Mouse (Mus musculus) MN1 (cell line): ENCODE measurements around the gene Mageb2.
"Not testable (repeated sequence)": the region's sequence is repeated elsewhere in the genome, so short reads cannot be mapped to it uniquely, and the experiment has no call there.

Source experiments
- DNase-seq: peaks from one replicate; pipeline ENCODE4 v3.0.0-alpha.2; 2016; ENCODE audit warnings: low spot score

Gene Mageb2

DNA sequence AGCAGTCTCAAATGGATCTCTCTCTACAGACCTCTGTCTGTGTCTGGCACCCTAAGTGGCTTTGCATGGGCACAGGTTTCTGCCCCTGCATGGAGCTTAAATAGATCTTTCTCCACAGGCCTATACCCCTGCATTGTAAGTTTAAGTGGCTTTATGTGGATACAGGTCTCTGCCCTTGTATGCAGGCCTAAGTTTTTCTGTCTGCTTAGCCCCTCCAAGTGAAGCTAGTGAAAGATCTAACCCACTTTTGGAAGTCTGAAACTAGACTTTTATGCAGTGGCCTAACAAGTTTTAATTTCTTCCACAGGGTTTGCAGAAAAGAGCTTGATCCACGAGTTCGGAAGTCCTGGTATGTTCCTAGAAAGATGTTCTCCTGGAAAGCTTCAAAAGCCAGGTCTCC is at the start of gene Mageb2:
Gene Mageb2 (plus strand): TSS at position 301 of the 400 bp plus-strand sequence.
- not testable (repeated sequence) for DNase-seq

DNA sequence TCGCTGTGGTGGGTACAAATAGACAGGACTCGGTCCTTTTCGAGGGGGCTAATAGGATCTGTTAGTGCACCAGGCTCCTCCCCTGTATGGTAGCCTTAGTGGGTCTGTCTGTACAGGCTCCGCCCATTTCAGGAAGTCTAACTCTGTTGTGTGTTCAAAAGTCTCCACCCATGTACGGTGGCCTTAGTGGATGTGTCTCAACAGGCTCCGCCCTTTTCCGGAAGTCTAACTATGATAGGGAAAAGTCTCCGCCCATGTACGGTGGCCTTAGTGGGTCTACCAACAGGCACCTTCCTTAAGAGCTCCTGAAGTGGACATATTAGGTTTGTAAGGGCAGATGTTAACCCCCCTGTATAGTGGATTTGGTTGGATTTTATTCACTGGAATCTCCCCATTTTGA is 18.2 kb upstream of the Mageb2 start:
- DNase-seq: not testable (repeated sequence)
